Mouse (Mus musculus) ES-E14 (cell line): ENCODE data around the gene Notch1. TPM values are rescaled to one million over a fixed set of nuclear protein-coding genes. Genes with fewer than 3 reads are reported as not detected.

Experiments
- DNase-seq: peaks from one replicate; pipeline ENCODE4 v3.0.0-alpha.2; 2013; ENCODE audit warnings: low read depth, low spot score
- H3K27ac ChIP-seq: 2 replicates; pipeline ENCODE4 v1.5.1; 2012; ENCODE audit warnings: low read depth, mild to moderate bottlenecking, low read length, moderate library complexity, mixed read lengths; ENCODE audit not compliant: poor library complexity, insufficient read depth, severe bottlenecking
- H3K36me3 ChIP-seq: 2 replicates; pipeline ENCODE4 v1.6.1; 2012; ENCODE audit warnings: mild to moderate bottlenecking, low read length, moderate library complexity, mixed read lengths; ENCODE audit not compliant: control insufficient read depth, poor library complexity, insufficient read depth, severe bottlenecking
- H3K4me1 ChIP-seq, 2 experiments: fragments of 150-350 bp in 1 of 2; sonication (generic) in 1 of 2; 2 replicates each; pipeline ENCODE4 v1.6.1; 2012; ENCODE audit warnings: low read length in 2 of 2, mild to moderate bottlenecking in 1 of 2, mixed read lengths in 1 of 2; ENCODE audit not compliant: control insufficient read depth in 2 of 2, insufficient read depth in 2 of 2, poor library complexity in 1 of 2
- H3K4me3 ChIP-seq, 2 experiments: fragments of 150-350 bp in 1 of 2; sonication (generic) in 1 of 2; 2 replicates each; pipeline ENCODE4 v1.5.1; 2012; ENCODE audit warnings: low read length in 2 of 2, low read depth in 1 of 2, mild to moderate bottlenecking in 1 of 2, mixed read lengths in 1 of 2; ENCODE audit not compliant: insufficient read depth in 1 of 2, poor library complexity in 1 of 2, severe bottlenecking in 1 of 2
- H3K9ac ChIP-seq: 2 replicates; pipeline ENCODE4 v1.6.1; 2012; ENCODE audit warnings: low read depth, mild to moderate bottlenecking, low read length, mixed read lengths; ENCODE audit not compliant: poor library complexity, insufficient read depth, severe bottlenecking
- H3K9me3 ChIP-seq: fragments of 150-350 bp; sonication (generic); 2 replicates; pipeline ENCODE4 v1.6.1; 2012; ENCODE audit warnings: low read depth, mild to moderate bottlenecking, low read length; ENCODE audit not compliant: control insufficient read depth, insufficient read depth
- CHD2 ChIP-seq: IDR thresholded peaks from 2 replicates; pipeline ENCODE4 v1.6.1; 2014; ENCODE audit warnings: mild to moderate bottlenecking, low read depth, low read length, inconsistent platforms
- HCFC1 ChIP-seq: IDR thresholded peaks from 2 replicates; pipeline ENCODE4 v1.6.1; 2012; ENCODE audit warnings: low read length, inconsistent platforms, borderline replicate concordance; ENCODE audit not compliant: insufficient read depth
- MAFK ChIP-seq: IDR thresholded peaks from 2 replicates; pipeline ENCODE4 v1.6.1; 2014; ENCODE audit warnings: mild to moderate bottlenecking, low read depth, low read length, inconsistent platforms; ENCODE audit not compliant: insufficient read depth
- ZC3H11A ChIP-seq: IDR thresholded peaks from 2 replicates; pipeline ENCODE4 v1.6.1; 2012; ENCODE audit warnings: low read depth, mild to moderate bottlenecking, inconsistent platforms, low read length, borderline replicate concordance
- ZNF384 ChIP-seq: IDR thresholded peaks from 2 replicates; pipeline ENCODE4 v1.6.1; 2012; ENCODE audit warnings: low read depth, low read length, inconsistent platforms
- in situ Hi-C, 2 experiments: fragments of 600-800 bp; cut with MboI; formaldehyde crosslinking; loops; one replicate each; pipeline ENCODE4 v1.15.1; 2025; ENCODE audit warnings: low sequenced_read_pairs in 2 of 2, inconsistent platforms in 1 of 2; ENCODE audit not compliant: unreplicated experiment in 2 of 2
- total RNA-seq: library from RNA; depleted of rRNA; stranded (reverse); fragments of 300-350 nt; gene quantifications from 2 replicates; pipeline ENCODE4 v1.2.3, GENCODE M21; 2012

Gene Notch1
- total RNA-seq, 1 experiment: 34.9 TPM

- in situ Hi-C loops: no loop called here
- H3K4me3 ChIP-seq: no peak overlapping the region
- no peak for DNase-seq
- no peak overlapping the region for H3K27ac ChIP-seq
- TF ChIP-seq HCFC1 (no peak), CHD2 (no peak), MAFK (no peak), ZNF384 (no peak), ZC3H11A (no peak)
- H3K9me3 ChIP-seq: no peaks in the 10 kb centered on the region
- no peak overlapping the region for H3K9ac ChIP-seq
- H3K4me1 ChIP-seq: peaks cover 0 to 4% of the 10 kb centered on the region in 2 experiments; a peak in 1 of 4 replicates
- H3K36me3 ChIP-seq: peaks cover 64% of the 10 kb centered on the region
Measured at GRCm38 (mm10) chr2:26478685-26479205, 37.7 kb downstream of the Notch1 start.

GRCm38 (mm10) chr2:26477911-26478310, 38.6 kb downstream of the Notch1 start:
- no peak for TF ChIP-seq HCFC1
- no peak for TF ChIP-seq CHD2
- no peak for TF ChIP-seq ZNF384
- TF ChIP-seq MAFK: no peak
- no peak for TF ChIP-seq ZC3H11A
- no peak overlapping the region for H3K9ac ChIP-seq
- no peak overlapping the region for H3K27ac ChIP-seq
- DNase-seq: no peak
- no peaks in the 10 kb centered on the region for H3K9me3 ChIP-seq
- H3K4me3 ChIP-seq: no peak overlapping the region
- in situ Hi-C loops: no loop called here
- H3K36me3 ChIP-seq: peaks cover 71% of the 10 kb centered on the region
- peaks cover 0 to 1% of the 10 kb centered on the region in 2 experiments; a peak in 1 of 4 replicates for H3K4me1 ChIP-seq

- Histone ChIP-seq H3K4me1 (no peaks in the 10 kb centered on the region), H3K9ac (no peak overlapping the region), H3K27ac (no peak overlapping the region), H3K9me3 (no peaks in the 10 kb centered on the region), H3K4me3 (no peak overlapping the region), H3K36me3 (peaks cover 78% of the 10 kb centered on the region)
- in situ Hi-C loops: no loop called here
- no peak for DNase-seq
- no peak for TF ChIP-seq CHD2
- TF ChIP-seq MAFK: no peak
Measured at GRCm38 (mm10) chr2:26475505-26476430, 40.7 kb downstream of the Notch1 start.

- no peak for DNase-seq
- Histone ChIP-seq H3K4me1 (no peaks in the 10 kb centered on the region), H3K27ac (no peak overlapping the region), H3K36me3 (peaks cover 81% of the 10 kb centered on the region), H3K4me3 (no peak overlapping the region), H3K9ac (no peak overlapping the region), H3K9me3 (no peaks in the 10 kb centered on the region)
- no peak for TF ChIP-seq ZNF384
- TF ChIP-seq ZC3H11A: no peak
- no peak for TF ChIP-seq HCFC1
- TF ChIP-seq MAFK: no peak
- TF ChIP-seq CHD2: no peak
- in situ Hi-C loops: no loop called here
Measured at GRCm38 (mm10) chr2:26474789-26475504, 41.5 kb downstream of the Notch1 start.
